Mouse (Mus musculus) MEL (cell line): Measurements from ENCODE around the gene Prdx6b. TPM values are rescaled to one million over a fixed set of nuclear protein-coding genes. Genes with fewer than 3 reads are reported as not detected.

ENCODE experiments used
- DNase-seq: peaks from one replicate; pipeline ENCODE4 v3.0.0; 2011; ENCODE audit warnings: low read depth, low spot score
- H3K27ac ChIP-seq: 2 replicates; pipeline ENCODE4 v1.5.1; 2012; ENCODE audit warnings: low read depth, mild to moderate bottlenecking, control low read depth, low read length, moderate library complexity; ENCODE audit not compliant: control insufficient read depth
- H3K27me3 ChIP-seq, 2 experiments: fragments of 150-350 bp in 1 of 2; sonication (generic) in 1 of 2; 2 replicates each; pipeline ENCODE4 v1.6.1; 2012; ENCODE audit warnings: low read length in 2 of 2, mild to moderate bottlenecking in 2 of 2, improper control_type of control experiment in 1 of 2, moderate library complexity in 1 of 2; ENCODE audit not compliant: insufficient read depth in 2 of 2, control insufficient read depth in 1 of 2
- H3K36me3 ChIP-seq, 2 experiments: 2 replicates each; pipeline ENCODE4 v1.6.1; 2012 to 2014; ENCODE audit warnings: low read length in 2 of 2, improper control_type of control experiment in 1 of 2, inconsistent platforms in 1 of 2, mild to moderate bottlenecking in 1 of 2; ENCODE audit not compliant: insufficient read depth in 2 of 2, control insufficient read depth in 1 of 2
- H3K4me1 ChIP-seq, 2 experiments: fragments of 150-350 bp in 1 of 2; sonication (generic) in 1 of 2; 2 replicates each; pipeline ENCODE4 v1.6.1; 2012; ENCODE audit warnings: low read length in 2 of 2, improper control_type of control experiment in 1 of 2, mild to moderate bottlenecking in 1 of 2; ENCODE audit not compliant: insufficient read depth in 2 of 2, control insufficient read depth in 1 of 2
- H3K4me3 ChIP-seq, 2 experiments: fragments of 150-350 bp in 1 of 2; sonication (generic) in 1 of 2; 2 replicates each; pipeline ENCODE4 v1.5.1; 2012; ENCODE audit warnings: low read depth in 2 of 2, low read length in 2 of 2, mild to moderate bottlenecking in 2 of 2, moderate library complexity in 2 of 2, control low read depth in 1 of 2, improper control_type of control experiment in 1 of 2; ENCODE audit not compliant: control insufficient read depth in 1 of 2, insufficient read depth in 1 of 2
- H3K79me2 ChIP-seq: 2 replicates; pipeline ENCODE4 v1.6.1; 2012; ENCODE audit warnings: mild to moderate bottlenecking, low read length, moderate library complexity; ENCODE audit not compliant: control insufficient read depth, poor library complexity, insufficient read depth
- H3K9ac ChIP-seq: 2 replicates; pipeline ENCODE4 v1.6.1; 2012; ENCODE audit warnings: low read depth, mild to moderate bottlenecking, control low read depth, low read length, moderate library complexity; ENCODE audit not compliant: control insufficient read depth, poor library complexity, severe bottlenecking
- H3K9me3 ChIP-seq: fragments of 150-350 bp; sonication (generic); replicated peaks from 2 replicates; pipeline ENCODE4 v1.6.1; 2012; ENCODE audit warnings: mild to moderate bottlenecking, low read length, improper control_type of control experiment, moderate library complexity; ENCODE audit not compliant: insufficient read depth
- BHLHE40 ChIP-seq: IDR thresholded peaks from 2 replicates; pipeline ENCODE4 v1.6.1; 2012; ENCODE audit warnings: low read depth, mild to moderate bottlenecking, inconsistent platforms, low read length, improper control_type of control experiment, borderline replicate concordance
- CHD1 ChIP-seq: IDR thresholded peaks from 2 replicates; pipeline ENCODE4 v1.6.1; 2012; ENCODE audit warnings: low read depth, mild to moderate bottlenecking, inconsistent platforms, low read length, improper control_type of control experiment
- CHD2 ChIP-seq: IDR thresholded peaks from 2 replicates; pipeline ENCODE4 v1.6.1; 2011; ENCODE audit warnings: low read length, improper control_type of control experiment
- CTCF ChIP-seq, 3 experiments: IDR thresholded peaks in 2 of 3; conservative IDR thresholded peaks in 1 of 3; 2 replicates each; pipeline ENCODE4 v1.5.1; 2011 to 2012; ENCODE audit warnings: low read length in 3 of 3, low read depth in 2 of 3, mild to moderate bottlenecking in 2 of 3, improper control_type of control experiment in 1 of 3, inconsistent platforms in 1 of 3, mixed read lengths in 1 of 3, moderate library complexity in 1 of 3; ENCODE audit not compliant: control insufficient read depth in 1 of 3, insufficient read depth in 1 of 3, poor library complexity in 1 of 3, severe bottlenecking in 1 of 3
- ETS1 ChIP-seq: IDR thresholded peaks from 2 replicates; pipeline ENCODE4 v1.6.1; 2012; ENCODE audit warnings: low read depth, mild to moderate bottlenecking, inconsistent platforms, low read length, improper control_type of control experiment, moderate library complexity
- GABPA ChIP-seq: IDR thresholded peaks from 2 replicates; pipeline ENCODE4 v1.6.1; 2012; ENCODE audit warnings: low read depth, mild to moderate bottlenecking, inconsistent platforms, low read length, improper control_type of control experiment, moderate library complexity
- JUND ChIP-seq: IDR thresholded peaks from 2 replicates; pipeline ENCODE4 v1.6.1; 2011; ENCODE audit warnings: low read depth, mild to moderate bottlenecking, improper control_type of control experiment, low read length
- MAFK ChIP-seq: IDR thresholded peaks from 2 replicates; pipeline ENCODE4 v1.6.1; 2011; ENCODE audit warnings: low read depth, mild to moderate bottlenecking, low read length, improper control_type of control experiment, borderline replicate concordance
- MAX ChIP-seq: IDR thresholded peaks from 2 replicates; pipeline ENCODE4 v1.6.1; 2011; ENCODE audit warnings: low read length, improper control_type of control experiment
- MEF2A ChIP-seq: IDR thresholded peaks from 2 replicates; pipeline ENCODE4 v1.6.1; 2014; ENCODE audit warnings: low read depth, mild to moderate bottlenecking, inconsistent platforms, low read length, improper control_type of control experiment; ENCODE audit not compliant: poor library complexity, insufficient replicate concordance, severe bottlenecking; ENCODE audit errors: extremely low read depth
- MXI1 ChIP-seq: IDR thresholded peaks from 2 replicates; pipeline ENCODE4 v1.6.1; 2011; ENCODE audit warnings: mild to moderate bottlenecking, low read depth, low read length, improper control_type of control experiment
- MYC ChIP-seq: IDR thresholded peaks from 2 replicates; pipeline ENCODE4 v1.6.1; 2011; ENCODE audit warnings: low read depth, mild to moderate bottlenecking, low read length, improper control_type of control experiment, moderate library complexity
- NELFE ChIP-seq: IDR thresholded peaks from 2 replicates; pipeline ENCODE4 v1.6.1; 2011; ENCODE audit warnings: low read depth, low read length, improper control_type of control experiment
- NRF1 ChIP-seq: IDR thresholded peaks from 2 replicates; pipeline ENCODE4 v1.6.1; 2014; ENCODE audit warnings: low read depth, mild to moderate bottlenecking, inconsistent platforms, low read length, improper control_type of control experiment, moderate library complexity; ENCODE audit not compliant: poor library complexity, insufficient read depth, severe bottlenecking
- POLR2AphosphoS2 ChIP-seq: IDR thresholded peaks from 2 replicates; pipeline ENCODE4 v1.6.1; 2011; ENCODE audit warnings: low read length, improper control_type of control experiment
- POLR2AphosphoS5 ChIP-seq: IDR thresholded peaks from 2 replicates; pipeline ENCODE4 v1.6.1; 2012; ENCODE audit warnings: low read depth, borderline replicate concordance, mild to moderate bottlenecking, inconsistent platforms, low read length, moderate library complexity, mixed read lengths
- RAD21 ChIP-seq: IDR thresholded peaks from 2 replicates; pipeline ENCODE4 v1.6.1; 2011; ENCODE audit warnings: mild to moderate bottlenecking, low read depth, low read length, improper control_type of control experiment
- SIN3A ChIP-seq: IDR thresholded peaks from 2 replicates; pipeline ENCODE4 v1.6.1; 2012; ENCODE audit warnings: low read length, improper control_type of control experiment, inconsistent platforms
- SMC3 ChIP-seq: IDR thresholded peaks from 2 replicates; pipeline ENCODE4 v1.6.1; 2011; ENCODE audit warnings: low read depth, low read length, improper control_type of control experiment
- TAL1 ChIP-seq: IDR thresholded peaks from 2 replicates; pipeline ENCODE4 v1.6.1; 2012; ENCODE audit warnings: mild to moderate bottlenecking, inconsistent platforms, low read length, moderate library complexity, mixed read lengths
- TCF12 ChIP-seq: IDR thresholded peaks from 2 replicates; pipeline ENCODE4 v1.6.1; 2014; ENCODE audit warnings: low read depth, mild to moderate bottlenecking, inconsistent platforms, low read length, improper control_type of control experiment, moderate library complexity
- USF2 ChIP-seq, 2 experiments: IDR thresholded peaks; 2 replicates each; pipeline ENCODE4 v1.6.1; 2011 to 2012; ENCODE audit warnings: improper control_type of control experiment in 2 of 2, low read length in 2 of 2, borderline replicate concordance in 1 of 2, inconsistent platforms in 1 of 2, low read depth in 1 of 2, mild to moderate bottlenecking in 1 of 2; ENCODE audit not compliant: insufficient read depth in 1 of 2
- ZC3H11A ChIP-seq: IDR thresholded peaks from 2 replicates; pipeline ENCODE4 v1.6.1; 2012; ENCODE audit warnings: low read depth, mild to moderate bottlenecking, inconsistent platforms, low read length, improper control_type of control experiment
- polyA plus RNA-seq, 2 experiments: library from polyadenylated mRNA; stranded (reverse) in 1 of 2; unstranded in 1 of 2; fragments of >175 nt in 1 of 2; fragments of >200 nt in 1 of 2; gene quantifications; 2 replicates each; pipeline versions ENCODE4 v1.2.1 to v1.2.4; 2012; ENCODE audit warnings: low replicate concordance in 2 of 2, low read depth in 1 of 2; ENCODE audit not compliant: insufficient read length in 2 of 2, insufficient read depth in 1 of 2, missing spikeins in 1 of 2
- total RNA-seq: library from RNA; depleted of rRNA; stranded (reverse); fragments of 300-350 nt; gene quantifications from 2 replicates; pipeline ENCODE4 v1.2.3, GENCODE M21; 2012

The Prdx6b gene
- total and polyA plus RNA-seq, 3 experiments: not detected

- Histone ChIP-seq H3K4me1 (no peaks in the 10 kb centered on the region), H3K4me3 (no peak overlapping the region), H3K27me3 (no peaks in the 10 kb centered on the region), H3K27ac (no peak overlapping the region), H3K9me3 (no peaks in the 10 kb centered on the region), H3K79me2 (no peaks in the 10 kb centered on the region; the same call in 1 of the 2 replicates), H3K36me3 (peaks cover 2 to 50% of the 10 kb centered on the region in 2 experiments), H3K9ac (no peak overlapping the region)
- TF ChIP-seq CHD1 (no peak), ZC3H11A (no peak), MYC (no peak), USF2 (IDR thresholded peaks at IDR 0.05; ENCODE audit: borderline replicate concordance in 1 of 2, insufficient read depth in 1 of 2, low read depth in 1 of 2, low read length in 2 of 2) (no peak), GABPA (no peak), MXI1 (no peak), NRF1 (no peak), SMC3 (no peak), CTCF (IDR thresholded peaks at IDR 0.05 in 2 of 3, conservative IDR thresholded peaks at IDR 0.05 in 1 of 3; ENCODE audit: control insufficient read depth in 1 of 3, insufficient read depth in 1 of 3, low read depth in 2 of 3, low read length in 3 of 3, poor library complexity in 1 of 3, severe bottlenecking in 1 of 3) (no peak), CHD2 (no peak), MAFK (no peak), JUND (no peak), SIN3A (no peak), MEF2A (no peak), MAX (no peak), ETS1 (no peak)
- no peak for DNase-seq
Measured at GRCm38 (mm10) chr2:80327272-80327671, 35.0 kb downstream of the Prdx6b start.

- H3K4me1 ChIP-seq: no peaks in the 10 kb centered on the region
- no peak overlapping the region for H3K9ac ChIP-seq
- H3K36me3 ChIP-seq: peaks cover 2 to 51% of the 10 kb centered on the region in 2 experiments; a peak in 3 of 4 replicates
- H3K9me3 ChIP-seq: no peaks in the 10 kb centered on the region
- H3K27ac ChIP-seq: no peak overlapping the region
- no peak for TF ChIP-seq RAD21
- TF ChIP-seq POLR2AphosphoS2: no peak
- TF ChIP-seq GABPA: no peak
- TF ChIP-seq BHLHE40: no peak
- no peak for TF ChIP-seq NELFE
- TF ChIP-seq TCF12: no peak
- TF ChIP-seq MAFK: no peak
- no peak for TF ChIP-seq POLR2AphosphoS5
- TF ChIP-seq MAX: no peak
- TF ChIP-seq TAL1: no peak
- no peak for TF ChIP-seq NRF1
- DNase-seq: no peak
- no peaks in the 10 kb centered on the region for H3K27me3 ChIP-seq
- no peaks in the 10 kb centered on the region; the same call in 1 of the 2 replicates for H3K79me2 ChIP-seq
- H3K4me3 ChIP-seq: no peak overlapping the region
Measured at GRCm38 (mm10) chr2:80328961-80329653, 36.8 kb downstream of the Prdx6b start.
